Mouse (Mus musculus): ENCODE results near the gene Foxn3. TPM values are rescaled to one million over a fixed set of nuclear protein-coding genes. Genes with fewer than 3 reads are reported as not detected.

Gene Foxn3
- polyA plus RNA-seq, 1 experiment from 2014 or later: 66.2 TPM

- no peak for ATAC-seq (ENCODE audit: insufficient number of reproducible peaks, low FRiP score)
- H3K9ac ChIP-seq: no peak overlapping the region
- H3K36me3 ChIP-seq: no peaks in the 10 kb centered on the region
- WGBS: 90% methylated on average over 9 of the region's 9 CpGs
- H3K4me2 ChIP-seq: no peak overlapping the region
- H3K27me3 ChIP-seq (replicated peaks): no peaks in the 10 kb centered on the region
- no peak overlapping the region for H3K4me3 ChIP-seq
- no peaks in the 10 kb centered on the region for H3K9me3 ChIP-seq (replicated peaks)
- peaks cover 64% of the 10 kb centered on the region for H3K4me1 ChIP-seq (replicated peaks)
- no peak overlapping the region for H3K27ac ChIP-seq (ENCODE audit: poor library complexity, severe bottlenecking)
Measured at GRCm38 (mm10) chr12:99237497-99237896, 325.9 kb downstream of the Foxn3 start.

DNA sequence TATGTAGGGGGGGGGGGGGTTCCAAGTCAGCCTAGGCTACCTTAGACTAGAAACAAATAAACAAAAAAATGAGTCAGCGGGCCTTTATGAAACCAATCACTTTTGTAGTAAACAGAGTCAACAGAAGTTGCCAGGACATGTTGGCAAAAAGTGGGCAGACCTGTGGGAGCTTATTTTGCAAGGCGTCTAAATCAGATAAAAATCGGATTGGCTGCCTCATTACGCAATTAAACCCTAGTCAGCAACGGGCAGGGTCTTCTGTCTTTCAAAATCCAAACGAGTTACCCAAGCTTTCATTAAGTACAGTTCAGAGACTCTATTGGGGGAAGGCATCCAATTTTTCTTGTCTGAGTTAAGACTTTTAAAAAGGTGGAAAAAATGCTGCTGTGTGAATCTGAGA, 329.0 kb downstream of the Foxn3 start:
- Histone ChIP-seq H3K9ac (no peak overlapping the region), H3K27ac (ENCODE audit: poor library complexity, severe bottlenecking) (peak overlapping the region; percentile 58; the same call in 1 of the 2 replicates), H3K27me3 (replicated peaks) (no peaks in the 10 kb centered on the region), H3K36me3 (no peaks in the 10 kb centered on the region), H3K4me1 (replicated peaks) (peaks cover 67% of the 10 kb centered on the region), H3K4me3 (no peak overlapping the region), H3K9me3 (replicated peaks) (no peaks in the 10 kb centered on the region), H3K4me2 (no peak overlapping the region)
- ATAC-seq (ENCODE audit: insufficient number of reproducible peaks, low FRiP score): no peak
- WGBS: 75% methylated on average over 6 of the region's 6 CpGs

DNA sequence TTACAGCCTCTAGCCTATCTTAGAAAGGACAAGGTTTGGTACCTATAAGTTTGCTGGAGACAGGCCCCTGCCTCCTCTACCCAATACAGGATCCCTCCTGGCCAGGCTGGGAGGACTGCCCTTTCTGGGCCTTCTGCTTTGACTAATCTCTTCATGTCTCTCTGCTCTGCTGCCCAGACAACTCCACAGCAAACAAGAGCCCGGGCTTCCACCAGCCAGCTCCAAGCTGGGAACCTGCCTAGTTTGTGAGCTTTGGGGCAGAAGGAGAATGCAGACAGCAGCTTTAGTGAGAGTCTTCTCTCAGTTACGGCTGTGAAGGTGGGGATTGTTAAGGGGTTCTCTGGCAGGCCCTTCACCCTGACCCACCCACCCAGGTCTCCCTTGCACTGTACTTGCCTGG, 330.0 kb downstream of the Foxn3 start:
- peak overlapping the region; percentile 58 for H3K27ac ChIP-seq (ENCODE audit: poor library complexity, severe bottlenecking)
- H3K27me3 ChIP-seq (replicated peaks): no peaks in the 10 kb centered on the region
- H3K9me3 ChIP-seq (replicated peaks): no peaks in the 10 kb centered on the region
- H3K4me3 ChIP-seq: no peak overlapping the region
- H3K9ac ChIP-seq: 0 out of 2 replicates have a peak overlapping the region, but pooled peaks have one; percentile 26
- no peak for ATAC-seq (ENCODE audit: insufficient number of reproducible peaks, low FRiP score)
- H3K4me1 ChIP-seq (replicated peaks): peaks cover 66% of the 10 kb centered on the region
- 0 out of 2 replicates have a peak overlapping the region, but pooled peaks have one; percentile 6 for H3K4me2 ChIP-seq
- H3K36me3 ChIP-seq: no peaks in the 10 kb centered on the region
- 44% methylated on average over 2 of the region's 2 CpGs for WGBS

- ATAC-seq (ENCODE audit: insufficient number of reproducible peaks, low FRiP score): no peak
Measured at GRCm38 (mm10) chr12:99232478-99232877, 330.9 kb downstream of the Foxn3 start.

GRCm38 (mm10) chr12:99231321-99231720, 332.1 kb downstream of the Foxn3 start:
- H3K27me3 ChIP-seq (replicated peaks): no peaks in the 10 kb centered on the region
- H3K9ac ChIP-seq: no peak overlapping the region
- ATAC-seq (ENCODE audit: insufficient number of reproducible peaks, low FRiP score): no peak
- no peaks in the 10 kb centered on the region for H3K36me3 ChIP-seq
- H3K9me3 ChIP-seq (replicated peaks): no peaks in the 10 kb centered on the region
- H3K4me3 ChIP-seq: no peak overlapping the region
- H3K4me2 ChIP-seq: no peak overlapping the region
- no peak overlapping the region for H3K27ac ChIP-seq (ENCODE audit: poor library complexity, severe bottlenecking)
- H3K4me1 ChIP-seq (replicated peaks): peaks cover 63% of the 10 kb centered on the region
- WGBS: 79% methylated on average over 6 of the region's 6 CpGs

More at GRCm38 (mm10) chr12:99232478-99232877, 330.9 kb downstream of the Foxn3 start:
- Histone ChIP-seq H3K4me1 (replicated peaks) (peaks cover 60% of the 10 kb centered on the region), H3K4me3 (no peak overlapping the region), H3K4me2 (no peak overlapping the region), H3K9me3 (replicated peaks) (no peaks in the 10 kb centered on the region), H3K27ac (ENCODE audit: poor library complexity, severe bottlenecking) (no peak overlapping the region), H3K36me3 (no peaks in the 10 kb centered on the region), H3K9ac (no peak overlapping the region), H3K27me3 (replicated peaks) (no peaks in the 10 kb centered on the region)
- WGBS: 78% methylated on average over 9 of the region's 9 CpGs

DNA sequence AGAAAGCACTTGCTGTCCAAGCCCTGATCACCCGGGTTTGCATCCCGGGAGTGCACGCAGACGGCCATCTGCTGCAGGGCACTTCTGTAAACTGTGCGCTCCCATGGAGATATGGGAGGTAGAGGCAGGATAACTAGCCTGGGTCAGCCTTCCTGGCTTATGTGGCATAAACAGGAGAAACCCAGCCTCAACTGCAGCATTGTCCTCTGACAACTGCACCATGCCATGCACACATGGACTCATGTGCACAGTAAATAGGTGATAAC, 332.7 kb downstream of the Foxn3 start:
- Histone ChIP-seq H3K4me3 (no peak overlapping the region), H3K27me3 (replicated peaks) (no peaks in the 10 kb centered on the region), H3K9ac (no peak overlapping the region), H3K27ac (ENCODE audit: poor library complexity, severe bottlenecking) (no peak overlapping the region), H3K4me2 (no peak overlapping the region), H3K36me3 (no peaks in the 10 kb centered on the region), H3K9me3 (replicated peaks) (no peaks in the 10 kb centered on the region), H3K4me1 (replicated peaks) (peaks cover 62% of the 10 kb centered on the region)
- no peak for ATAC-seq (ENCODE audit: insufficient number of reproducible peaks, low FRiP score)
- 79% methylated on average over 5 of the region's 5 CpGs for WGBS

DNA sequence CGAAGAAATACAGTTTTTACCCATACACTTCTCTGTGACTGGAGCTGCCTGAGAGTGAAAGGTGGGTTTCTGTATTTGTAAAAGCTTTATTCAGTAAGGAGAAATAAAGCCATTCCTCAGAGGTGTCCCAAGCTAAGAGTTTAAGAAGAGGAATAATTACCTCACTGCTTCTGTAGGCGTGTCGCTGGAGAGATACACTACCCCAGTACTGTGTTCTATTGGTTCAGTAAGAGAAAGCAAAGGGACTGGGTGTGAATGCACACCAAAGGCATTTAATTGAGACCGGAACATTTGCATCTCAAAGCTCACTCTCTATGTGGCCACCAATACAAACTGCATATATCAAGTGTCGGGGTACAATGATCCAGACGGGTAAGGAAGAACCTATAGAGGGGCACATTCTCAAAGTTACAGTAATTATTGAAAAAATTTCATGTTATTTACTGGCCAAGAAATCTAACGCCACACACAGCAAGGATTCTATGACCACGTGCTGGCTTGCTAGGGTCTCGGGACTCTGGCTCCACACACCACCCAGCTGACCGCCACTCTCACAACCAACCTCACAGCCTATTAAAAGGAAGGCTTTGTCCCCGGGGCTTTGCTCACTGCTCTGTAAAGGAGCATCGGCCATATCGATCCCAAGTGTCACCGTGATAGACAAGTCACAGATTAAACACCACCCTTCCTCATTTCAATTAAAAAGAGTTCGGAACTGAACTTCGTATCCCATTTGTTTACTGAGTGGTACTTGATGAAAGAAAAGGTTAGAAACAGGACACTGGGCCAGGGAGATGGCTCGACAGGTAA, 333.2 kb downstream of the Foxn3 start:
- WGBS: 74% methylated on average over 17 of the region's 17 CpGs
- ATAC-seq (ENCODE audit: insufficient number of reproducible peaks, low FRiP score): no peak
- no peak overlapping the region for H3K9ac ChIP-seq
- H3K4me3 ChIP-seq: no peak overlapping the region
- H3K36me3 ChIP-seq: no peaks in the 10 kb centered on the region
- H3K4me2 ChIP-seq: no peak overlapping the region
- peaks cover 62% of the 10 kb centered on the region for H3K4me1 ChIP-seq (replicated peaks)
- H3K27ac ChIP-seq (ENCODE audit: poor library complexity, severe bottlenecking): no peak overlapping the region
- H3K9me3 ChIP-seq (replicated peaks): no peaks in the 10 kb centered on the region
- no peaks in the 10 kb centered on the region for H3K27me3 ChIP-seq (replicated peaks)

DNA sequence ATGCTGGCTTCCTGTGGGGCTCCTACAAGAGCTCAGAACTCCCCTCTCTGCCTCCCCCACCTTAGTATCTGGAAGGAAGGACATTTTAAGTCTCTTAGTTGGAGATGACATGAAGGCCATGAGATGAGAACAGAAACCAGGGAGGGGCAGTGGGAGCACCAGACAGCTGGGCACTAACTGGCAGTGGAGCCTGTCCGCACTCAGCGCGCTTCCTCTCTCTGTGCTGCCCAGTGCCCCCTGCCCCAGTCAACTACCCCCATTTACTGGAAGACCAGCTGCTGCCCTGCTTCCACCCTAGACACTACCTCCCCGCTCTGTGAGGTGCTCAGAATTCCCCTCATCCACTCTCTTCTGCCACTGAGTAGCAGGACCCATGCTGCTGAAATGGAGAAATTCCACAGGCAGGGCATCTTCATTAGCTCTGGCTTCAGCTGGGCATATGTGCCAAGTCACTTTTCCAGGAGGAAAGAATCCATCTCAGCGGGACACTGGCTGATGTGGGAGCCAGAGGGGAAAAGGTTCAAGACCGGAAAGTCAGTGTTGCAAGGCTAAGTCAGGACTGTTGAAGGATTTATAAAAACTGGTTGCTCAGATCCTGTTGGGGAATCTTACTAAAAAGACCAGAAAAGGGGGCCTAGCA, 335.9 kb downstream of the Foxn3 start:
- ATAC-seq (ENCODE audit: insufficient number of reproducible peaks, low FRiP score): no peak
- Histone ChIP-seq H3K27me3 (replicated peaks) (no peaks in the 10 kb centered on the region), H3K4me3 (no peak overlapping the region), H3K9ac (no peak overlapping the region), H3K36me3 (no peaks in the 10 kb centered on the region), H3K4me2 (no peak overlapping the region), H3K27ac (ENCODE audit: poor library complexity, severe bottlenecking) (no peak overlapping the region), H3K4me1 (replicated peaks) (peaks cover 52% of the 10 kb centered on the region), H3K9me3 (replicated peaks) (no peaks in the 10 kb centered on the region)
- 88% methylated on average over 6 of the region's 6 CpGs for whole genome bisulfite sequencing

DNA sequence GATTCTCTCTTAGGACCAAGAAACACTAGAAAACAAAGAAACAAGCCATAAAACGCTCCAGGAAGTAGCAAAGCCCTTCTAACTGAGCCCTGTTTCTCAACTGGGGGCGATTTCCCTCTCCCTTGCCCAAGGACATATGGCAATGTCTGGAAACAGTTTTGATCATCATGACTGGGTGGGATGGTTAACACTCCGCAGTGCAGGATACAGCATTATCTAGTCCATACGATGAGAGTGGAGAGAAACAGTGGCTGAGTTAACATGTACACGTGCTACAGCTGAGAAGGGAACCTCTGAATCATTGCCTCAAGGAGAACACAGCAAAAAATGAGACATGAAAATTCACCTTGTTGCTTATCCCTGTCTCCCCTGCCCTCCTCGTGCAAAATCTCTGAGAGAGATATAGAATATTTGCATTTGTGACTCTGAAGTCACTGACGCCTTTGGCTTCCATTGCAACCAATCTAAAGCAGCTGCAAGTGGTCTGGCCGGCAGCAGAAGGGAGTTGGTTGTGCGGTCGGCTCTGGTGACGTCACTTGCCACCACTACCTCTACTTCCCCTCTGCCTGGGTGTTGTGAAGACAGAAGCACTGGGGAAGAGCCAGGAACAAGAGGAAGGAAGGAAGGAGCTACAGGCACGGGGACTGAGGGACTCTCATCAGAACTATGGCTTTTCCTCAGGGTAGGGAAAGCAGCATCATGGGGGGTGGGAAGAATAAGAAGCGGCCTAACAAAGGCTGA, 338.3 kb downstream of the Foxn3 start:
- ATAC-seq (ENCODE audit: insufficient number of reproducible peaks, low FRiP score): no peak
- no peak overlapping the region for H3K9ac ChIP-seq
- no peaks in the 10 kb centered on the region for H3K36me3 ChIP-seq
- no peaks in the 10 kb centered on the region for H3K27me3 ChIP-seq (replicated peaks)
- peaks cover 43% of the 10 kb centered on the region for H3K4me1 ChIP-seq (replicated peaks)
- H3K4me2 ChIP-seq: no peak overlapping the region
- no peak overlapping the region for H3K4me3 ChIP-seq
- no peaks in the 10 kb centered on the region for H3K9me3 ChIP-seq (replicated peaks)
- H3K27ac ChIP-seq (ENCODE audit: poor library complexity, severe bottlenecking): no peak overlapping the region
- 68% methylated on average over 13 of the region's 13 CpGs for WGBS

DNA sequence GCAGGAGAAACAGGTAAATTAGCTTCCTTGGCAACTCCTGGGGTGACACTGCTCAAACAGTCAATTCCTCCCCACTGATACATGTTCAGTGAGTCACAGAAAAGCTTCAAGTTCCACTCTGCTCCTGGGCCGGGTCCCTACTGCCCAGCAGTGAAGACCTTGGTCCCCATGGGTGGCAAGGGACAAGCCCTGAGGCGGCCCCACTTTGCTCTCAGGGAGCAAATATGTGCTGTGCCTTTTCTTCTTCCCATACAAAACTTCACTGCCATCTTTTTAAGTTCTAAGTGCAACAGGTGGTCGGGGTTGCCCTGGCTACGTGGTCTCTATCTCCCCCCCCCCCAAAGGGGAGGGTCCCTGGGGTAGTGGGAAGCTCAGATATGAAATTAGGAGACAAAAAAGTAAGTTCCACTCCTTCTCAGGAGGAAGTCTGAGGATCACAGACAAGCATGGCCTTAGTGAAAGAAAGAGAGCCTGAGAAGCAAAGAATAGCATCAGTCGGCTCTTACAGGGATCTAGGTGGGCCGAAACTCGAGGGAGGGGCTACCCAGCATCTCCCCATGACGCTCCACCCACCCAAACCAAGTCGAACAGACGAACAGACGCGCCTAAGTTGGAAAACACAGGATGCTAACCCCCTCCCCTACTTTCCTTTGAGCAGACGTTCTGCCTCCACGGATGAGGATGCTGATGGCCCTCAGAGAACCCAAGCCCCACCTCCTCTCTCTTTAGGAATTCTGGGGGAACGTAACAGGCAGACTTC, 342.1 kb downstream of the Foxn3 start:
- no peaks in the 10 kb centered on the region for H3K27me3 ChIP-seq (replicated peaks)
- H3K4me3 ChIP-seq: no peak overlapping the region
- H3K9ac ChIP-seq: no peak overlapping the region
- no peaks in the 10 kb centered on the region for H3K9me3 ChIP-seq (replicated peaks)
- H3K36me3 ChIP-seq: peaks cover 5% of the 10 kb centered on the region; the same call in 1 of the 2 replicates
- 72% methylated on average over 15 of the region's 15 CpGs for WGBS
- no peak overlapping the region for H3K27ac ChIP-seq (ENCODE audit: poor library complexity, severe bottlenecking)
- H3K4me1 ChIP-seq (replicated peaks): peaks cover 57% of the 10 kb centered on the region
- no peak for ATAC-seq (ENCODE audit: insufficient number of reproducible peaks, low FRiP score)
- no peak overlapping the region for H3K4me2 ChIP-seq

GRCm38 (mm10) chr12:99220333-99220732, 343.0 kb downstream of the Foxn3 start:
- Histone ChIP-seq H3K9ac (no peak overlapping the region), H3K36me3 (peaks cover 5% of the 10 kb centered on the region; the same call in 1 of the 2 replicates), H3K4me2 (no peak overlapping the region), H3K4me1 (replicated peaks) (peaks cover 60% of the 10 kb centered on the region), H3K4me3 (no peak overlapping the region), H3K9me3 (replicated peaks) (no peaks in the 10 kb centered on the region), H3K27ac (ENCODE audit: poor library complexity, severe bottlenecking) (no peak overlapping the region), H3K27me3 (replicated peaks) (no peaks in the 10 kb centered on the region)
- WGBS: 80% methylated on average over 8 of the region's 8 CpGs
- ATAC-seq (ENCODE audit: insufficient number of reproducible peaks, low FRiP score): no peak
